ENCODE assay signal across 14 mouse cellular contexts in genomic region chr12:36509954-36510642, GRCm38 (mm10).
A peak's percentile ranks its signal among the peaks of the same experiment; 100 is the strongest.
DNase-seq lines count a peak whose midpoint lies in the region; ATAC-seq and TF ChIP-seq lines count a peak whose summit lies in the region.
"Had no signal": no experiment of that assay in that cellular context is flagged by ENCODE, and none has a peak within 500 bp of the region (broad histone marks: within the 10 kb centered on the region; RNA-seq: fewer than 3 reads in every experiment).

No protein-coding gene starts in this region.

- H3K27ac ChIP-seq in kidney, postnatal 0 days = peak overlapping the region; percentile 81
- H3K27ac ChIP-seq in hindbrain, embryonic 12.5 days = no peak overlapping the region
- H3K27ac ChIP-seq: hindbrain, embryonic 10.5 days; midbrain, embryonic 12.5 days; neural tube, embryonic 12.5 days had no signal

- no peaks in the 10 kb centered on the region for H3K4me1 ChIP-seq in kidney, postnatal 0 days (replicated peaks; ENCODE audit: insufficient read depth, low read length)
- H3K4me1 ChIP-seq in hindbrain, embryonic 12.5 days = peaks cover 4% of the 10 kb centered on the region; the same call in 1 of the 2 replicates
- H3K4me1 ChIP-seq: hindbrain, embryonic 10.5 days; midbrain, embryonic 12.5 days; neural tube, embryonic 12.5 days had no signal

- TF ChIP-seq CTCF in kidney, postnatal 0 days (IDR thresholded peaks at IDR 0.05; ENCODE audit: low read depth) = 0 out of 2 replicates have a peak, but pooled peaks have one; percentile 6

- no peaks in the 10 kb centered on the region for H3K9me3 ChIP-seq in kidney, postnatal 0 days (replicated peaks; ENCODE audit: low read length)
- H3K9me3 ChIP-seq in hindbrain, embryonic 12.5 days (replicated peaks) = no peaks in the 10 kb centered on the region
- H3K9me3 ChIP-seq: hindbrain, embryonic 10.5 days; midbrain, embryonic 12.5 days; neural tube, embryonic 12.5 days had no signal

- H3K9ac ChIP-seq in kidney, postnatal 0 days (ENCODE audit: low read depth, low read length) = no peak overlapping the region
- H3K9ac ChIP-seq in hindbrain, embryonic 12.5 days = no peak overlapping the region
- H3K9ac ChIP-seq: midbrain, embryonic 12.5 days; neural tube, embryonic 12.5 days had no signal

- H3K4me2 ChIP-seq in kidney, postnatal 0 days (ENCODE audit: low read length) = no peak overlapping the region
- no peak overlapping the region for H3K4me2 ChIP-seq in hindbrain, embryonic 12.5 days (replicated peaks)
- H3K4me2 ChIP-seq: midbrain, embryonic 12.5 days; neural tube, embryonic 12.5 days had no signal

- H3K4me3 ChIP-seq in kidney, postnatal 0 days (replicated peaks; ENCODE audit: low read depth, low read length) = no peak overlapping the region
- no peak overlapping the region for H3K4me3 ChIP-seq in hindbrain, embryonic 12.5 days
- H3K4me3 ChIP-seq: hindbrain, embryonic 10.5 days; midbrain, embryonic 12.5 days; neural tube, embryonic 12.5 days had no signal

- no peaks in the 10 kb centered on the region for H3K36me3 ChIP-seq in kidney, postnatal 0 days (ENCODE audit: insufficient read depth, low read length)
- no peaks in the 10 kb centered on the region for H3K36me3 ChIP-seq in hindbrain, embryonic 12.5 days
- H3K36me3 ChIP-seq: hindbrain, embryonic 10.5 days; midbrain, embryonic 12.5 days; neural tube, embryonic 12.5 days had no signal

- DNase-seq in 3134 (ENCODE audit: extremely low read depth, insufficient read length, low spot score) (peak; percentile 42), 416B (ENCODE audit: low read depth) (peak; percentile 21)
- DNase-seq in fibroblast of lung, adult 2 months (ENCODE audit: low read depth) = peak; percentile 59
- peak; percentile 93 for DNase-seq in kidney, postnatal 0 days (ENCODE audit: low spot score)
- no peak for DNase-seq in T-cell, adult 2 months (ENCODE audit: low spot score)
- DNase-seq in heart, adult 11 months = no peak
- DNase-seq: adrenal gland, adult 8-10 months; cerebellum, adult 18-20 months; layer of hippocampus, adult 9-11 months; right cerebral cortex, adult 18-20 months had no signal

- H3K27me3 ChIP-seq in kidney, postnatal 0 days (ENCODE audit: insufficient read depth, low read length) = no peaks in the 10 kb centered on the region
- H3K27me3 ChIP-seq in hindbrain, embryonic 12.5 days = no peaks in the 10 kb centered on the region
- H3K27me3 ChIP-seq: midbrain, embryonic 12.5 days; neural tube, embryonic 12.5 days had no signal

- peak; percentile 87 for ATAC-seq in kidney, postnatal 0 days (replicated peaks; ENCODE audit: low FRiP score, low read depth)
- no peak for ATAC-seq in hindbrain, embryonic 12.5 days (ENCODE audit: low FRiP score)

- 46% methylated on average over 10 of the region's 10 CpGs for WGBS in kidney, postnatal 0 days
- WGBS in hindbrain, embryonic 12.5 days = 85% methylated on average over 10 of the region's 10 CpGs

Comparison
In these comparisons a context has a peak if more than half of its experiments do, and no peak if none do; other contexts are left out.
1. DNase-seq: peak in 3134 (single experiment), 416B (single experiment), fibroblast of lung, adult 2 months (single experiment) and kidney, postnatal 0 days (single experiment); none in T-cell, adult 2 months (single experiment) and heart, adult 11 months (single experiment).